In the genomic region with DNA sequence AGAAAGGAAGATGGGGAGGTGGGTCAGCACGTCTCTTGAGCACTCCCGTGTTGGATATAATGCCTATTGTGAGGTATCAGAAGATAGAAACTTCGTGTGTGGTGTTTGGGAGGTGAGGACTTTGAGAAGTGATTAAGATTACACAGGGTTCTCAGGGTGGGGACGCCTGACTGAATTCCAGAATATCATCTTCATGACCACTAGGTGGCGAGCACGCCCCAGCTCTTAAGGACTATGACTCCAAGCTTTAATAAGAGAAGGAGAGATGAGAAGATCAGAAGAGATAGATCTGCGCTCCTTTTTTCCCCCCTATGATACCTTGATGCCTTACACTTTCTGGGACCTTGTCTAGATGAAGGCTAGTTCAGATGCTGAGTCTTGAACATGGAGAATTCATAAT, we compare ENCODE assay signal across 8 mouse cellular contexts. TPM values are rescaled to one million over a fixed set of nuclear protein-coding genes. Genes with fewer than 3 reads are reported as not detected.
A peak's percentile ranks its signal among the peaks of the same experiment; 100 is the strongest.
DNase-seq lines count a peak whose midpoint lies in the region; ATAC-seq and TF ChIP-seq lines count a peak whose summit lies in the region.

No protein-coding gene starts in this region.

- H3K27me3 ChIP-seq in forebrain, embryonic 11.5 days (ENCODE audit: control insufficient read depth, insufficient read depth, low read length) = no peaks in the 10 kb centered on the region
- H3K27me3 ChIP-seq in forebrain, embryonic 10.5 days (ENCODE audit: poor library complexity, severe bottlenecking) = no peaks in the 10 kb centered on the region; the same call in 1 of the 2 replicates
- H3K27me3 ChIP-seq in midbrain, embryonic 10.5 days (ENCODE audit: low read depth, poor library complexity, severe bottlenecking) = peaks cover 56% of the 10 kb centered on the region
- H3K27me3 ChIP-seq in stomach, postnatal 0 days (ENCODE audit: control insufficient read depth, insufficient read depth, low read length) = no peaks in the 10 kb centered on the region

- peak; percentile 77; the same call in 1 of the 2 replicates for ATAC-seq in forebrain, embryonic 11.5 days (replicated peaks; ENCODE audit: low FRiP score)
- ATAC-seq in stomach, postnatal 0 days (ENCODE audit: low FRiP score, low TSS enrichment) = no peak; the same call in 1 of the 2 replicates

- WGBS in forebrain, embryonic 11.5 days = 17% methylated on average over 7 of the region's 7 CpGs
- 13% methylated on average over 7 of the region's 7 CpGs for WGBS in forebrain, embryonic 10.5 days
- WGBS in midbrain, embryonic 10.5 days = 10% methylated on average over 7 of the region's 7 CpGs
- whole genome bisulfite sequencing in stomach, postnatal 0 days = 11% methylated on average over 7 of the region's 7 CpGs

- no peak overlapping the region for H3K27ac ChIP-seq in forebrain, embryonic 11.5 days (ENCODE audit: low read depth, low read length)
- H3K27ac ChIP-seq in forebrain, embryonic 10.5 days = no peak overlapping the region
- no peak overlapping the region for H3K27ac ChIP-seq in midbrain, embryonic 10.5 days (replicated peaks)
- H3K27ac ChIP-seq in stomach, postnatal 0 days (replicated peaks) = no peak overlapping the region

- TF ChIP-seq CTCF in stomach, postnatal 0 days (IDR thresholded peaks at IDR 0.05; ENCODE audit: low read depth) = peak; percentile 88

- TF ChIP-seq EP300 in stomach, postnatal 0 days (optimal IDR thresholded peaks at IDR 0.05) = no peak

- intact Hi-C loops in heart, postnatal 36 days (cut with DNase I) = no loop called here

- H3K4me2 ChIP-seq in forebrain, embryonic 11.5 days (ENCODE audit: low read depth, low read length, severe bottlenecking) = no peak overlapping the region
- no peak overlapping the region for H3K4me2 ChIP-seq in stomach, postnatal 0 days (replicated peaks; ENCODE audit: low read depth)

- H3K4me1 ChIP-seq in forebrain, embryonic 11.5 days (replicated peaks; ENCODE audit: control insufficient read depth, insufficient read depth, low read length) = no peaks in the 10 kb centered on the region
- H3K4me1 ChIP-seq in forebrain, embryonic 10.5 days = 0 out of 2 replicates have a peak, but pooled peaks cover 5% of the 10 kb centered on the region
- peaks cover 17% of the 10 kb centered on the region for H3K4me1 ChIP-seq in midbrain, embryonic 10.5 days
- no peaks in the 10 kb centered on the region; the same call in 1 of the 2 replicates for H3K4me1 ChIP-seq in stomach, postnatal 0 days (replicated peaks; ENCODE audit: control insufficient read depth, insufficient read depth)

- H3K9me3 ChIP-seq in forebrain, embryonic 11.5 days (ENCODE audit: control insufficient read depth, low read length) = no peaks in the 10 kb centered on the region
- no peaks in the 10 kb centered on the region for H3K9me3 ChIP-seq in forebrain, embryonic 10.5 days
- no peaks in the 10 kb centered on the region for H3K9me3 ChIP-seq in midbrain, embryonic 10.5 days (replicated peaks)
- H3K9me3 ChIP-seq in stomach, postnatal 0 days (ENCODE audit: control insufficient read depth, low read length) = no peaks in the 10 kb centered on the region

- no peak overlapping the region for H3K9ac ChIP-seq in forebrain, embryonic 11.5 days (ENCODE audit: low read length)
- H3K9ac ChIP-seq in stomach, postnatal 0 days (ENCODE audit: low read length) = no peak overlapping the region

- H3K36me3 ChIP-seq in forebrain, embryonic 11.5 days (ENCODE audit: control insufficient read depth, insufficient read depth, low read length) = no peaks in the 10 kb centered on the region
- no peaks in the 10 kb centered on the region for H3K36me3 ChIP-seq in forebrain, embryonic 10.5 days (replicated peaks)
- no peaks in the 10 kb centered on the region for H3K36me3 ChIP-seq in midbrain, embryonic 10.5 days
- no peaks in the 10 kb centered on the region for H3K36me3 ChIP-seq in stomach, postnatal 0 days (ENCODE audit: control insufficient read depth, insufficient read depth, low read length)

- H3K4me3 ChIP-seq in forebrain, embryonic 11.5 days (ENCODE audit: low read depth, low read length) = no peak overlapping the region
- no peak overlapping the region for H3K4me3 ChIP-seq in forebrain, embryonic 10.5 days
- no peak overlapping the region for H3K4me3 ChIP-seq in midbrain, embryonic 10.5 days
- no peak overlapping the region for H3K4me3 ChIP-seq in stomach, postnatal 0 days (ENCODE audit: low read depth, low read length)

- peak; percentile 56 for DNase-seq in forebrain, embryonic 11.5 days (ENCODE audit: low spot score)
- no peak for DNase-seq in forebrain, embryonic 10.5 days (ENCODE audit: extremely low spot score, low spot score)
- DNase-seq in MEL-GATA-1-ER (ENCODE audit: extremely low read depth, low read depth) = peak; percentile 47
- DNase-seq in cerebellum, postnatal 36 days = peak; percentile 19 to 32
- DNase-seq in heart, postnatal 36 days = peak; percentile 43 to 53
- DNase-seq in layer of hippocampus, adult 9-10 months (ENCODE audit: low spot score) = peak; percentile 51
- DNase-seq in midbrain, embryonic 10.5 days (ENCODE audit: low spot score) = peak; percentile 34
- DNase-seq in stomach, postnatal 0 days (ENCODE audit: low spot score) = peak; percentile 57

RNA-seq across cellular contexts. Expression of gene Serpinb1a, which starts 1.0 kb away (rescaled TPM):
- 0.68 and 1.1 TPM in 2 replicates for polyA plus RNA-seq in forebrain, embryonic 11.5 days (2014; fragmentation: Nextera tagmentation; extraction: Ambion mirVana)
- 0.53 and 0.88 TPM in 2 replicates for polyA plus RNA-seq in forebrain, embryonic 10.5 days (2016; fragmentation: Nextera tagmentation; extraction: Ambion mirVana)
- total RNA-seq in heart, postnatal 36 days (2021) = 1 to 10 TPM; 6.5 to 7.4 TPM
- 1.1 and 1.9 TPM in 2 replicates for polyA plus RNA-seq in midbrain, embryonic 10.5 days (2016; fragmentation: Nextera tagmentation; extraction: Ambion mirVana)
- polyA plus RNA-seq in stomach, postnatal 0 days (2015; fragmentation: Nextera tagmentation; extraction: Ambion mirVana) = 80.1 and 91.1 TPM in 2 replicates

RNA-seq across cellular contexts. Expression of gene Serpinb1c, which starts 46.0 kb away (rescaled TPM):
- polyA plus RNA-seq in forebrain, embryonic 11.5 days (2014; fragmentation: Nextera tagmentation; extraction: Ambion mirVana) = not detected in 2 replicates
- not detected in 2 replicates for polyA plus RNA-seq in forebrain, embryonic 10.5 days (2016; fragmentation: Nextera tagmentation; extraction: Ambion mirVana)
- 1 to 10 TPM; 2.1 to 2.6 TPM for total RNA-seq in heart, postnatal 36 days (2021)
- polyA plus RNA-seq in midbrain, embryonic 10.5 days (2016; fragmentation: Nextera tagmentation; extraction: Ambion mirVana) = not detected in 2 replicates
- 0.07 and 0.10 TPM in 2 replicates for polyA plus RNA-seq in stomach, postnatal 0 days (2015; fragmentation: Nextera tagmentation; extraction: Ambion mirVana)

RNA-seq across cellular contexts. Expression of gene D930007J09Rik, which starts 49.3 kb away (rescaled TPM):
- not detected in 2 replicates for polyA plus RNA-seq in forebrain, embryonic 11.5 days (2014; fragmentation: Nextera tagmentation; extraction: Ambion mirVana)
- polyA plus RNA-seq in forebrain, embryonic 10.5 days (2016; fragmentation: Nextera tagmentation; extraction: Ambion mirVana) = not detected in 2 replicates
- total RNA-seq in heart, postnatal 36 days (2021) = not detected
- polyA plus RNA-seq in midbrain, embryonic 10.5 days (2016; fragmentation: Nextera tagmentation; extraction: Ambion mirVana) = not detected in 2 replicates
- polyA plus RNA-seq in stomach, postnatal 0 days (2015; fragmentation: Nextera tagmentation; extraction: Ambion mirVana) = not detected in 2 replicates

RNA-seq across cellular contexts. Expression of gene Wrnip1, which starts 50.1 kb away (rescaled TPM):
- polyA plus RNA-seq in forebrain, embryonic 11.5 days (2014; fragmentation: Nextera tagmentation; extraction: Ambion mirVana) = 22.1 and 22.9 TPM in 2 replicates
- polyA plus RNA-seq in forebrain, embryonic 10.5 days (2016; fragmentation: Nextera tagmentation; extraction: Ambion mirVana) = 13.0 and 15.7 TPM in 2 replicates
- 10 to 100 TPM; 22.5 to 27.8 TPM for total RNA-seq in heart, postnatal 36 days (2021)
- 17.0 and 19.5 TPM in 2 replicates for polyA plus RNA-seq in midbrain, embryonic 10.5 days (2016; fragmentation: Nextera tagmentation; extraction: Ambion mirVana)
- polyA plus RNA-seq in stomach, postnatal 0 days (2015; fragmentation: Nextera tagmentation; extraction: Ambion mirVana) = 14.4 and 17.0 TPM in 2 replicates

Comparison
In these comparisons a context has a peak if more than half of its experiments do, and no peak if none do; other contexts are left out.
1. RNA of gene Serpinb1a, which starts 1.0 kb away (polyA plus RNA-seq): 80.1 to 91.1 TPM in stomach, postnatal 0 days; 1.1 to 1.9 TPM in midbrain, embryonic 10.5 days, 0.53 to 0.88 TPM in forebrain, embryonic 10.5 days and 0.68 to 1.1 TPM in forebrain, embryonic 11.5 days; every median in the first group is over 10 times any median in the second.